Mouse (Mus musculus): Measurements from ENCODE around the gene Umad1. TPM values are rescaled to one million over a fixed set of nuclear protein-coding genes. Genes with fewer than 3 reads are reported as not detected.
A peak's percentile ranks its signal among the peaks of the same experiment; 100 is the strongest.

Gene Umad1
- polyA plus RNA-seq, 1 experiment, result 36.1 TPM

DNA sequence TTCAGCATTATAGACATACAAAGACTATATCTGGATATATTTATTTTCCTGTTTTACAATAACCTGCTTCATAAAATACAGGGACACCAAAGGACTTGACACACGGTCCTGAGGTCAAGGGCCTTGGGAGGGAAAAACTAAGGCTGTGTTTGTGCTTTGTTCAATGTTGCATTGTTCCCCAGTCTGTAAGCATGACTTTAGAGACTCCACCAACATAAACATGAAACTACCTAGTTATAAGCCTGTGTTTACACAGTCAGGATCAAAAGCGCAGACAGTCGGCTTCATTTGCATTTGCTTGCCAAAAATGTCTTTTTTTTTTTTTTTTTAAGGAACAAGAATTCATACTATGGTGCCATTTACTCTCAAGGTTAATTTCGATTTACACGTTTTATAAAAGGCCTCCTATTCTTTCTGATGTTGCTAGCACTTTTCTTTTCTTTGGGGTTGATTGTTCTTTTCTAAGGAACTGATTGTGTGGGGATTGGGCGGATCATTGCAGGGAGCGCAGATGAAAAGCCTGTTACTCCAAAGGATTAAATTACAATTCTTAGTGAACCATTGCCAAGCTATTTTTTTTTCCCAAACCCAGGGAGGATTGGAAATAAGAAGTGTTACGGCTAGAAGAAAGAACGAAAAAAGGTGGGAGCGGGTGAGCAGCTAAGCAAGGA is 208.7 kb downstream of the Umad1 start:
- DNase-seq (ENCODE audit: extremely low spot score in 1 of 2, low spot score in 1 of 2), result no peak

DNA sequence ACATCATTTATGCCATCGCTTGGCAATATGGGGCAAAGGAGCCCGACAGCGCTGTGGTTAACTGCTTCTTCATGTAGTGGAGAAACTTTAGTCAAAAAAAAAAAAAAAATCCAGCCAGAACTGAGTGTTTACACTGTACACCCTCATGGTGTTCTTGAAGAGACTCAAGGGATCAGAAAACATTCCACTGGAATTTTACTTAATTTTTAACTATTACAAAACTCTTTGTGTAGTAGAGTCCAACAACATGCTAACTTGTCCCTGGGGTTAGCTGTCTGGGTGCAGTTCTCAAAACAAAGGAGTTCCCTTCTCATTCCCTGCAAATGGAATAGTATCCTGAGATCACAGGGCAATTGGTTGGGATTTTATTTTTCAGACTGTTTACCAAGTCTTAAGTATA is 210.8 kb downstream of the Umad1 start:
- DNase-seq (ENCODE audit: extremely low spot score in 1 of 2, low spot score in 1 of 2), result no peak

GRCm38 (mm10) chr6:8472125-8472524 is 213.0 kb downstream of the Umad1 start:
- no peak for DNase-seq (ENCODE audit: extremely low spot score in 1 of 2, low spot score in 1 of 2)

- DNase-seq (ENCODE audit: extremely low spot score in 1 of 2, low spot score in 1 of 2), result no peak
Observed at GRCm38 (mm10) chr6:8472915-8473314, 213.8 kb downstream of the Umad1 start.

- peak in 1 of 2 experiments; percentile 16 for DNase-seq (ENCODE audit: extremely low spot score in 1 of 2, low spot score in 1 of 2)
Observed at GRCm38 (mm10) chr6:8473498-8473897, 214.4 kb downstream of the Umad1 start.

DNA sequence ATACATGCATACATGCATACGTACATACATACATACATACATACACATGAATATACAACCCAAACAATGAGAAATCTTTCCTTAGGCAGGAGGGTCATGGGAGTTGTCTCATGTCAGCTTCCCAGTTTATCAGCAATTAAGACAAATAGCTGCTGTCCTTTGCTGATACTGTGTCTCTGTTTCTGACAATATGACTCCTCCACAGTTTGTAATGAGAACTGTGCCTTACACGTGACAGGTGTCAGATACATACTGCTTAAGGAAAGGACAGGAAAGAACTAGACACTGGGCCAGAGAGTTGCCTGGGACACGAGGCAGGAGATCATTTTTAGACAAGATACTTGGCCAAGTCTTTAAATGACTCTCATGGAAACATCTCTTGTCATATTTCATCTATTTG is 215.2 kb downstream of the Umad1 start:
- DNase-seq (ENCODE audit: extremely low spot score in 1 of 2, low spot score in 1 of 2), result no peak

DNA sequence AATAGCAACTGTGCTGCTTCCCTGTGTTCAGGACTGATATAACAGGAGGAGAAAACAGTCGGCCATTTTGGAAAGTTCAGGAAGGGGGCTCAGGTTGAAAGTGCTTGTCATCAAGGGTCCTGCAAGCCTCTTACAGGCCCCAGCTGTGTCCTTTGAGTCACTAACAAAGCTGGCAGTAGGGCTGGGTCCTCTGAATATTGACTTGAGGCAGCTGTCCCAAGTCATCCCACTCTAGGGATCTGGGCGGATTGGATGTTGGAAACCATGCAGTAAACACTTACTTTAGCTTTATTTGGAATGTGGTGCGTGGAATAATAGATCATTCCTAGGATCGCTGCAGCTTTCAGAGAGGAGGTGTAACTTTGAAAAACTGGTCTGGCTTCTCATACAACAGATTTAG is 215.7 kb downstream of the Umad1 start:
- DNase-seq (ENCODE audit: extremely low spot score in 1 of 2, low spot score in 1 of 2), result no peak

DNA sequence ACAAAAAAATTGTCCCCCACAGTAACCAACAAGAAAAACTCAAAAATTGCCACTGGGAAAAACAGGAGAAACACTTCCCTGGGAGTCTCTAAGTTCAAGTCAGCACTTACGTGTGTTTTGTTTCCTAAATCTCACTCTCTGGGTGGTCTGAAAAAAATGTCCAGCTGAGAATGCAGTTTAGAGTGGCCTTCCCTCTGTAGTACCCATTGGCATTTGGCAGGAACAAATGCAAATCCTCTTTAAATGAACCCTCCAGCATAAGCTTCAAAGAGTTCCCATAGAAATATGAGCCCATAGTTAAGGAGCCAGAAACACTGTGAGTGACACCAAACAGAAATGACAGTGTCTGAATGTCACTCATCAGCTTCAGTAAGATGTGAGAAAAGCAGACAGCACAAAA is 220.1 kb downstream of the Umad1 start:
- no peak for DNase-seq (ENCODE audit: extremely low spot score in 1 of 2, low spot score in 1 of 2)

DNA sequence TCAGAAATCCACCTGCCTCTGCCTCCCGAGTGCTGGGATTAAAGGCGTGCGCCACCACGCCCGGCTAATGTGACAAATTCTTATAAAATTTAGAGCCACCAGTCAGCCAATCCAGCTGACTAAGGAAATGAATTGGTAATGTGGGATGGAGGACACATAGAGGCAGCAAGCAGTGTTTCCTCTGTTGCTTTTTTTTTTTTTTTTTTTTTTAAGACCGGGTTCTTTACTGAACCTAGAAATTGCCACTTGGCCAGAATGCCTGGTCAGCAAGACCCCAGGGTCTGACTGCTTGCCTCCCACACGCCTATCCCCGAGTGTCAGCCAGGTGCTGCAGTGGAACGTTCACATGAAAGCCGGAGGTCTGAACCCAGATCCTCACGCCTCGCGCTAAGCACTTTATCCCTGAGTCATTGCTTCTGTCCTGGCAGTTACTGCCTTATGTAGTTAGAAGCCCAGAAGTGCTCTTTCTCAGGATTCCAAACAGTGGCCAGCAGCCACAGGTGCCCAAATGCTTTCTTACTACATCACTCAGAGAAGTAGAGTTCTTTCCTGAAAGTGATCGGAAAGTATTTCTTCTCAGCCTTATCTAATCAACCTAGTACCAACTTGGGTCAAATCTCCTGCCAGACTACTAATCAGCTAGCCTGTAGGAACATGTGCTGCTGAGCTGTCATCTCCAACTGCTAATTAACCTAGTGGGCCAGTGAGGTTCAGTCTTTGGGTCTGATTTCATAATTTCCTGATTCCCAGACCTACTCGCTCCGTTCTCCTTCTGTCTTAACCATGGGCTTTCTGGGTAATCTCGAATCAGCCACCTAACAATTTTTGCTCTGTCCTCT is 225.6 kb downstream of the Umad1 start:
- DNase-seq (ENCODE audit: extremely low spot score in 1 of 2, low spot score in 1 of 2), result no peak

DNA sequence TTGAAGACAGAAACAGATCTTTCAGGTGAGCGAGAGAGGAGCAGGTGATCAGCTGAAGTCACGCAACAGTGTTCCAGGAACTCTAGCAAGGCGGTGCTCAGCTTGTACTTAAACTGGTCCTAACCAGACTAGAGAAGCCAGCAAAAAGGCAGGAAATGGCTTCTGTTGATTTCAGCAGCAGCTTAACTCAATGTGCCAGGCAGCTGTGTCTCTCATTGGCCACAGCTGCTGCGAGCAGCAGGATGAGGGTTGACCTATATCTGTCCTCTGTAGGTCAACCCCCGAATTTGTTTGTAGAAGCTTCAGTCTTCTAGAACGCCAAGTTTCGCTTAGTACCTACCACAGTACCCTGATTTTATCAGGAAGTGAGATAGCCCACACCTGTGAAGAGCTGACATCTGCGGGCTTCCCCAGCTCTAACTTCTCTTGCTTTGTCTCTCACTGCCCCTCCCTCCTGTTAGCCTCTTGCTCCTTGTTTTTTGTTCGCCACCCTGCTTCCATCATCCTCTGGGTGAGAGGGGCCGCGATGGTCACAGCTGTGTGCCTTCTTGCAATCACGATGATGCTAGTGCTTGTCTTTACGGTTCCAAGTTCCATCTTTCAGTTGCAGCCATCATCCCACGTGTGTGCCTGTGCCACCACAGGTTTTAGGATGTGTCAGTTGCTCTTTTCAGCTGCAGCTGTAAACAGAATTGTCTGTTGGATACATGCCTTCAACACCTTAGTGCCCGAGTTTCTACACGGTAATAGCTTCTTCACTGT is 226.5 kb downstream of the Umad1 start:
- no peak for DNase-seq (ENCODE audit: extremely low spot score in 1 of 2, low spot score in 1 of 2)

GRCm38 (mm10) chr6:8486391-8487043 is 227.4 kb downstream of the Umad1 start:
- DNase-seq (ENCODE audit: extremely low spot score in 1 of 2, low spot score in 1 of 2), result no peak

GRCm38 (mm10) chr6:8487044-8487853 is 228.2 kb downstream of the Umad1 start:
- no peak for DNase-seq (ENCODE audit: extremely low spot score in 1 of 2, low spot score in 1 of 2)

GRCm38 (mm10) chr6:8488249-8488648 is 229.2 kb downstream of the Umad1 start:
- no peak for DNase-seq (ENCODE audit: extremely low spot score in 1 of 2, low spot score in 1 of 2)

GRCm38 (mm10) chr6:8489266-8489665 is 230.2 kb downstream of the Umad1 start:
- no peak for DNase-seq (ENCODE audit: extremely low spot score in 1 of 2, low spot score in 1 of 2)

DNA sequence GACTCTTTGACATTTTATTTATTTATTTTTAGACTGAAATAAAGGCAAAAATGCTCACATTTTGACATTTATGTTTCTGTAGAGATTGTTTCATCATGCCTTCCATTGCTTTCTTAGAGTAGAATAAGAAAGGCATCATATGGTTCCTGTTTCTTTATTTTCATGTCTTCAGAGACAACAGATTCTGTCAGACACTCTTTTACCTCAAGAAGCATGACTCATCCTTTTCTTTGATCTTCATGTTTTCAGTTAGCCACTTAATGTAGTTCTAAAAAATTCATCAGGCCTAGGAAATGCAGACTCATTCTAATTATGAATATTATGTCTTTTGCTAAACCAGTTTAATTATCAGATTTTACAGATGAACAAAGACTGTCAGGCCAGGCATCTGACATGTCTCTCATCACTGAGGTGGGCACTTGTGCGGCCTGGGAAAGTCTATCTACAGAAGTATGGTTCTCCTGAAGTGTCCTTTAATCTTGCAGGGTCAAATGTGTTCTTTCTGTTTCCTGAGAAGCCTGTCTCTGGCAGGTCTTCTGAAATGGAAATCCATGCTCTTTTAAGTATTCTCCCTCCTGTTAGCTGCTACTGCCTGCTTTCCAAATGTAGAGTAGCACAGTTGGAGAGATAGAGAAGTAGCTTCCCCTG is 231.0 kb downstream of the Umad1 start:
- no peak for DNase-seq (ENCODE audit: extremely low spot score in 1 of 2, low spot score in 1 of 2)

DNA sequence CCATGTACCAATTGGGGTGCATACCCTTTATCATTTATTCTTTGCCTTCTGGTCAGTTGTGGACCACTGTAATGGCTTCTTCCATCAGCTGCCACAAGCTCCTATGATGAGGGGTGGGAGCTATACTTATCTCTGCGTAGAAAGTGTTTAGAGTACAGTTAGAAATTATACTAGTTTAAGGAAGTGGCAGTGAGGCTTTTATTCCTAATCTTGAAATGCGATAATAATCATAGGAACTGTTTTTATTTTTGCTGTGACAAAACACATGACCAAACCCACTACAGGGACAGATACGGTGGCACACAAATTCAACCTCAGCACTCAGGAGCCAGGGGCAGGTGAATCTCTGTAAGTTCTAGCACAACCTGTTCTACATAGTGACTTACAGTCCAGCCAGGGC is 233.2 kb downstream of the Umad1 start:
- no peak for DNase-seq (ENCODE audit: extremely low spot score in 1 of 2, low spot score in 1 of 2)

DNA sequence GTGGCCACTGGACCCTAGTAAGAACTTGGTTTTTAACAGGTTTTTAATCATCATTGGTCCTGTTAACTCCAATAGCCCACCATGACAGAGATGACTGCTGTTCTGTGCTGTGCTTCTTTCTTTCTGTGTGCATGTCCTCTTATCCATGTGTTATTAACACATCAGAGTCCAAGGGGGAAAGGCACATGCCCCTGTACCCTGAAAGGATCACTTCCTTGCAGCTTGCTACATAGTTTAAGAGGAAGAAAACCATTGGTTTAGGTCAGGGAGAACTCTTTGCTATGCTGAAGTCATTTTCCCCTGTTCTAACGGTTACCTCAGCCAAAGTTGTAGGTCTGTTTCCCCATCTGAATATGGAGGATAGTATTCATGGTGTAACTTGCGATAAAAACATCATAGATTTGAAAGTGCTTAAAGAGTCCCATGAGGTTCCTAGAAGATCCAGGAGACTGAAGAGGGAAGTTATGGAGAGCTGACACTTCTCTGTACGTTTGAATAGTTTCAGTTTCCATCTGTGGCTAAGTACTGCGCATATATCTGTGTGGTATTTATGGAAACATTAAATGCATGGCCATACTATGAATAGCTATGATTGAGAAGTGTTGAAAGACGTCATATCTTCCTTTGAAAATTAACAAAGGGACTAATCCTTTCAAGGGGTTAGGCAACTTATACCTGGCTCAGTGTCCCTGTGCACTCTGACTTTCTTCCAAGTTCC is 236.2 kb downstream of the Umad1 start:
- no peak for DNase-seq (ENCODE audit: extremely low spot score in 1 of 2, low spot score in 1 of 2)

DNA sequence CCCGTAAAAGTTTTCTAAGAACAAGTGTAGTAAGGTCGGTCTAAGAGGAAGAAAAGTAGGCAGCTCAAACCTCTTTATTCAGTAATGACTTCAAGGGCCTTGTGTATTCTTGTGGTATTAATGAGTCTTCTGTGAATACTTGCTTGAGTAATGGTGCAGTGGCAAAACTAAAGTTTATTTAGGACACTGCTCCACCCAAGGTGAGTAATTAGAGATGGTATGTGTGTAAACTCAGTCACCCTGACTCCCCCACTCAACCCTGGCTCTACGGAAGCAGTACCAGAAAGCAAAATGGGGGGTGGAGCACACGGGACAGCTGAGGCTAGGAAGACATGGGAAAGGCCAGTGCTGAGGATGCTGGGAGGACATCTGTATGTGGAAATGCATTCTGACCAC is 236.7 kb downstream of the Umad1 start:
- DNase-seq (ENCODE audit: extremely low spot score in 1 of 2, low spot score in 1 of 2), result no peak

Measured in frontal cortex, adult 2 months (tissue).